Mouse (Mus musculus) MN1 (cell line): ENCODE data around the gene Olfr980.
"Not testable (repeated sequence)": the region's sequence is repeated elsewhere in the genome, so short reads cannot be mapped to it uniquely, and the experiment has no call there.

ENCODE experiments used
- DNase-seq: peaks from one replicate; pipeline ENCODE4 v3.0.0-alpha.2; 2016; ENCODE audit warnings: low spot score

The Olfr980 gene

DNA sequence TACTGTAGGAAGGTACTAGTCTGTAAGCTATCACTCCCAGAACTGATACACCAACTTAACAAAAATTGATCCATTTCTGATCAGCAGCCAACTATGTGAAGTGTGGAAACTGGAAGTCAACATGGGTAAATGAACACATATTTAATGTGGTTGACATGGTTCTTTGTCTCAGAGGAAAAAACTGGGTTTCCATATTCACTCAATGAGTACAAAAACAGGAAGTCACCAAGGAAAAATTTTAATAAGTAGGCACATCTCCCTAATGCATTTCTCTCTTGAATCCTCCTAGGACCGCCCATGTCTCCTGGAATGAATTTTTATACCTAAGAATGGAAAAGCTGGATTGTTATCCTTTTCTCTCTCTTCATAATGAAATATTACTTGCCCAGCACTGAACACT, at the start of gene Olfr980:
Gene Olfr980, minus strand, starts transcription at position 101 of the 400 bp plus-strand sequence.
- no peak for DNase-seq

DNA sequence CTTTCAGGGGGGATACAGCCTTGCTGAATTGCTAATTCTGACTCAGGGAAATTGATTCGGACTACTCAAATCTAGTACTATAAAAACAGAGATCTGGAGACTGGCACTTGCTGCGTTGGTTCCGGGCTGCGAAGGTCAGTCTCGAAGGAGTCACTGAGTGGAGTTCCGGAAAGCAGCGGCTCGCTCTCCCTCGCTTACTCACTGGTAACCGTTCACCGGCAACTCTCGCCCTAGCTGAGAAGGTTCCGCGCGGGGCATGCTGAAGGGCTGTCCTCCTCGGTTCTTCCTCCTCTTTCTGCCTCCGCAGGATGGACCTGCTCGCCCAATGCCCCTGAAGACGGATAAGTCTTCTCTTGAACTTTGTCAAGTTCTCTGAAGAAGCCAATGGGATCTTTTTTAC, 40.8 kb upstream of the Olfr980 start:
- no peak for DNase-seq

DNA sequence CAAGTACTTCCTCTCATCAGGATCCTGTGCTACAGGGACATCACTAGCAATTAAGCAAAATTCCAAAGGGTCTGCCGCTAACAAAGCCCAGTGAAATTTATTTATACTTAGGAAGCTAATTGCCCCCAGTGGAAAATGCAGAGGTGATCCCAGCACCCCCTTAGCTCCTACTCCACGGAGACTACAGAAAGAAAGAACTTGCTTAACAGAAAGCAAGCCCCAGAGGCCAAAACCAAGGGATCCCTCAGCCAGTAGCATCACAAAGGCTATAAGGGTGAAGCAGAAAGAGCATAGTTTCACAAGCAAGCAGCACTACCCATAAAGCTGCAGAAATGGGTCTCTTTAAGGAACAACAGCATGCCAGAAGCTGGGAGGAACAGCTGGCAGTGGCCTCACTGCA, 11.8 kb upstream of the Olfr980 start, which contains the start of gene Olfr981:
Gene Olfr981, plus strand, starts transcription at position 301 of the 400 bp plus-strand sequence.
- no peak for DNase-seq

DNA sequence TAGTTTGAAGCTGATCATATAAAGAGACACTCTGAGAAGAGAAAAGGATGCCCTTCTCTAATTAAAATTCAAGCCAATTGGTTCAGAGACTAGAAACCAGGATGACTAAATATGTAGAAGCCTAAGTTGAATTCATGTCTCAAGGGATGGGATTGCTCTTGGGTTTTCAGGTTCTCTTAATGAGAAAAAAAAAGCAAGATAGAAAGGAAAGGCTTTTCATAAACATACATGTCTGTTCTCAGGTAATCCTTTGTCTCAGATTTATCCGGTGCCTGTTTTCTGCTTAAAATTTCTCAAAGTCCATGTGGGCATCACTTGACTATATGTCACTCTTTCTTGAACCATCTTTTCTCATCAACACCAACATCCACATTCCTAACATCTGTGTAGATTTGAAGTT, 6.0 kb downstream of the Olfr980 start, which contains the start of gene Olfr979:
Gene Olfr979, minus strand, starts transcription at position 101 of the 400 bp plus-strand sequence.
- DNase-seq = no peak

DNA sequence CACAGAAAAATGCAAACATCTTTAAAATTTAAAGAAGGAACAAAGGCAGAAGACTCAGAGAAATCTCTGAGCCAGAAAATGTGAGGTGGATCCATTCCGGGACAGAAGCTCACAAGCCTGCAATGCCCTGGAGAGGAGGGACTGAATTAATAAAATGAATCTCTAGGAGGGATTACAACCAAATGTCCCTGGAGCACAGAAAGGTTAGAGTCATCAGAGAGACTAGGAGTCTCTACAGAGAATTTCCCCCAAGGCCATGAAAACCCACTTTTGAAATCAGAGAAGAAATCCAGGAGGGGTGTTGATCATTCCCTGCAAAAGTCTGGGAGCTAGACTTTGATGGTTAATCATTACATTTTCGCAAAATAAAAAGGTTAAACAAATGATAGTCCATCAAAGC, 17.6 kb downstream of the Olfr980 start, which contains the start of gene Olfr978:
Gene Olfr978, plus strand, starts transcription at position 301 of the 400 bp plus-strand sequence.
- DNase-seq = no peak

DNA sequence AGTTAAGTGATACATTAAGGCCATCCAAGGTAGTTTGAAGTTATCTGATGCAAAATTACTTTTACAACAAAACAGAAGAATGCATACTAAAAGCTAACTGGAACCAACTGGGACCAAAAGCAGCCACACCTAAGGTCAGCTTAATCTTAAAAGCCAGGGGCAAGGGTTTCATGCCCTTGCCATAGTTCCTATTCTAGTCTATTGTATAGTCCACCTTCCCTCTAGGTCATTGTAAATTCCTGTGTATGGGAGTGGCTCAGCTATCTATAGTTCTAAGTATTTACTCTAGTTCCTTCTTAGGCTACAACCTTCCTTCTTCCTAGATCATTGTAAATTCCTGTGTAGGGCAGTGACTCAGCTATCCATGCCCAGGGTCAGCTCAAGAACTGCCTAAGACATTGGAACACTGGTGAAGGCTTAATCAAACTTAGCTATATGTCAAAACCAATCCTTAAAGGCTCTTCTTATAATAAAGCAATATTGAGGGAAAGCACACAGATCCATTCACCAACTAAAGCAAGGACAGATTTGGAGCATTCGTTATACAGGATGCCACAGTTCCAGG, 32.7 kb downstream of the Olfr980 start:
- not testable (repeated sequence) for DNase-seq

DNA sequence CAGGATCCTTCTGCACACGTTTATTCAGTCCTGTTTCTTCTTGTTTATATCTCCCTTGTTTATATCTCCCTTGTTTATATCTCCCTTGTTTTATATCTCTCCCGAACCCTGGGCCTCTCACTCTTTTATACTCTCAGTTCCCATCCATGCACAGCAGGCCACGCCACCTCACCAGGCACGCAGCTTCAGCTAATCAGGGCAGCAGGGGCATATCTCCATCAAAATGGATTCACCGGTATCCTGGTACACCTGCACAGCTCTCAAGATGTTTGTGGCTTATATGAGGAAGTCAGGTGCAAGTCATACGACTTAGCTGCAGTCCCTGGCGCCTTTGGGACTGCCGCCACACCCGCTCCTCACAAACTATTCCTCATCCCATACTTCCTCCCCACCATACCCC, 48.3 kb downstream of the Olfr980 start, which contains the start of gene Olfr976:
Gene Olfr976, minus strand, starts transcription at position 101 of the 400 bp plus-strand sequence.
- not testable (repeated sequence) for DNase-seq
